Mouse (Mus musculus) CD4-positive helper T cell, adult 2 months (primary cell): Measurements from ENCODE around the gene Ubr3.
A peak's percentile ranks its signal among the peaks of the same experiment; 100 is the strongest.

Source experiments
- DNase-seq: peaks from one replicate; pipeline ENCODE4 v3.0.0-alpha.2; 2012; ENCODE audit warnings: low read depth, missing footprints, low spot score

The Ubr3 gene

GRCm38 (mm10) chr2:70031472-70031871, 134.4 kb downstream of the Ubr3 start:
- DNase-seq = no peak

GRCm38 (mm10) chr2:70034895-70035294, 137.8 kb downstream of the Ubr3 start:
- DNase-seq = no peak

- no peak for DNase-seq
Measured at GRCm38 (mm10) chr2:70035358-70035757, 138.3 kb downstream of the Ubr3 start.

- peak; percentile 54 for DNase-seq
Measured at GRCm38 (mm10) chr2:70037221-70037620, 140.2 kb downstream of the Ubr3 start.

GRCm38 (mm10) chr2:70038752-70039151, 141.7 kb downstream of the Ubr3 start, which contains the start of gene Myo3b:
TSS of gene Myo3b (plus strand) at chr2:70039126.
- DNase-seq = no peak

GRCm38 (mm10) chr2:70044466-70044865, 147.4 kb downstream of the Ubr3 start:
- no peak for DNase-seq

- no peak for DNase-seq
Measured at GRCm38 (mm10) chr2:70047868-70048267, 150.8 kb downstream of the Ubr3 start.

- DNase-seq = no peak
Measured at GRCm38 (mm10) chr2:70053803-70054202, 156.8 kb downstream of the Ubr3 start.

GRCm38 (mm10) chr2:70058201-70058600, 161.2 kb downstream of the Ubr3 start:
- no peak for DNase-seq

GRCm38 (mm10) chr2:70060359-70061345, 163.6 kb downstream of the Ubr3 start:
- DNase-seq = no peak

- DNase-seq = no peak
Measured at GRCm38 (mm10) chr2:70065116-70065515, 168.1 kb downstream of the Ubr3 start.

- DNase-seq = no peak
Measured at GRCm38 (mm10) chr2:70065729-70066300, 168.8 kb downstream of the Ubr3 start.

GRCm38 (mm10) chr2:70066338-70067022, 169.4 kb downstream of the Ubr3 start:
- no peak for DNase-seq

GRCm38 (mm10) chr2:70069861-70070260, 172.8 kb downstream of the Ubr3 start:
- no peak for DNase-seq
